Mouse (Mus musculus) frontal cortex, postnatal 25 days (tissue): ENCODE measurements at regions not wholly inside any gene's neighbourhood (a gene's known extent, or its start where the extent isn't known, plus 50 kb on each side); places are given as distances from the start of the nearest gene placed in this dataset.
"Not testable (repeated sequence)": the region's sequence is repeated elsewhere in the genome, so short reads cannot be mapped to it uniquely, and the experiment has no call there.

Experiments used
- DNase-seq, 2 experiments: peaks; one replicate each; pipeline ENCODE4 v3.0.0; 2022; ENCODE audit warnings: low spot score in 2 of 2

GRCm38 (mm10) chr15:14253602-14254301 is 1080.3 kb upstream of the Cdh6 start:
- DNase-seq, result no peak

GRCm38 (mm10) chr15:14251773-14252172 is 1078.3 kb upstream of the Cdh6 start:
- DNase-seq, result no peak

DNA sequence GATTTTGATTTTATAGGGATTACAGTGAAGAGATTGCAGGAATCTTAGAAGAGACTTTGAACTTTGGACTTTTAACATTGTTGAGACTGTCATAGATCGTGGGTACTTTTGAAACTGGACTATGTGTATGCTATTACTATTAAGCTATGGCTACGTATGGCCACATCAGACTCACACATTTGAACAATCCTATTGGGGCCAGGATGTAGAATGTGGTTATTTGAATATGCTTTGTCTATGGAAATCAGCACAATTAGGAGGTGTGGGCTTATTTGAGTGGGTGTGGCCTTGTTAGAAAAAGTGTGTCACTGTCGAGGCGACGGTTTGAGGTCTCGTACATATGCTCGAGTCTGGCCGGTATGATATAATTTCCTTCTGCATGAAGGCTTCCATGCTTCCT is 1041.8 kb upstream of the Cdh6 start:
- DNase-seq, result no peak

DNA sequence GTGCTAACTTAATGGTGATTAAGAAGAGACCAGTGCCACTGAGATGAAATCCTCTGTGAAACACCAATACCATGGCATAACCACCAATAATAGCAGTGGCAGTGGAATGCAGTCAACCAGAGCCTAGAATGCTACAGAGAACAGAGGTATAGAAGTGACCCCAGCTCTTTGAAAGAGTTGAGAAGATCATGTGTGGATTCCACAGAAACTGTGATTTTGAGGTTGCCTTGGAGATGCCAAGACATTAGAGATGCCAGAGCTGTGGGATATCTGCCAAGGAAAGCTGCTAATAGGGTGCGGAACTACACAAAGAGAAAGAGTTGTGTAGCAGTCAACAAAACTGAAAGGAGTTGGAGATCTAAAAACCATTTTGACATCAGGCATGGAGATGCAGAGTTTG is 1041.3 kb upstream of the Cdh6 start:
- no peak for DNase-seq

DNA sequence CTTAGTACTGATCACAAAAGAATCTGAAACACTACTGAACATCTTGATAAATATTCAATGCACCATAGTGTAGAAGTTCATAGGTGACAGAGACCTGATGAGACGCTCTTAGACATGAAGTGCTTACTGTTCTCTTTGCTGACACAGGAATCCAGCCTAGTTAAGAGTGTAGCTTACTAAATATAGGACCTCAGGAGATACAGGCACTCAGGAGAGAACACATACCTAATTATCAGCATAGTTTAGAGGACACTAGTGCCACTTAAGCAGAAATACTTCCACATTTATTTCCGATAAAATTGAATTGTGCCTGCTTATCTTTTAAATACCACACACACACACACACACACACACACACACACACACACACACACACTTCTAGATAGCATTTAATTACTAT is 1004.0 kb upstream of the Cdh6 start:
- no peak for DNase-seq

GRCm38 (mm10) chr15:14137402-14137801 is 963.9 kb upstream of the Cdh6 start:
- DNase-seq, result no peak

DNA sequence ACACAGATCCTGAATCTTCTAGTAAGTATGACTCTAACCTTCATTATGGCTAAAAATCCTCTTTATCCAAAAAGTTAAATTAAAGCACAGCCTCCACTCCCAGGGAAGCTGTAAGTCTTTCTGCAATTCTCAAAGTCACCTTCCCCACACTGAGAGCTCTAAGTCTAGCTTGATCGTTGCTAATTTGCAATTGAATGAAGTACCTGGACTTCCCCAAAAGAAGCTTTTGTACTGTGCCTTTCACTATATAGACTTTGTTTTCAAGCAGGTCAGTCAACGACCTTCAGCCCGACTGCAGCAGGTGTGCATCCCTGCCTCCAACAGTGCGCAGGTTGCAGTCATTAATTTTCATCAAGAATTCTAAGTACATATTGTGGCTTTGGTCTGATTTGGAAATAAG is 950.4 kb upstream of the Cdh6 start:
- no peak for DNase-seq

DNA sequence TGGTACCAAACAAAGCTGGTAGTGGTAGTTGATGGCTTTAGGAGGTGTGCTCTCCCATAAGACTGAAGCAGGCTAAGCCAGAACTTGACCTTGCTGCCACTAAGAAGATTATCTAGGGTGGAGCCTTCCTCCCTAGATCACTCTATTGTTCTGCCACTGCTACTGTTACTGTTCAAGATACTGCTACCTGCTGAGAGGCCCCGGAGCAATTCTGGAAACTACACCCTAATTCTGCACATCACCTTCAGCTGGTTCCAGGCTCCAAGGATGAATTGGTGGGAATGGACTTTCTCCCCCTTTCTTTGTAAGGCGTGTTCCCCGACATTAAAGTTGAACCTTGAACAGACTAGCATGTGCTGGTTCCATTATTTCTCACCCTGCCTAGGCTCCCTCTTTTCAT is 944.8 kb upstream of the Cdh6 start:
- not testable (repeated sequence) for DNase-seq

DNA sequence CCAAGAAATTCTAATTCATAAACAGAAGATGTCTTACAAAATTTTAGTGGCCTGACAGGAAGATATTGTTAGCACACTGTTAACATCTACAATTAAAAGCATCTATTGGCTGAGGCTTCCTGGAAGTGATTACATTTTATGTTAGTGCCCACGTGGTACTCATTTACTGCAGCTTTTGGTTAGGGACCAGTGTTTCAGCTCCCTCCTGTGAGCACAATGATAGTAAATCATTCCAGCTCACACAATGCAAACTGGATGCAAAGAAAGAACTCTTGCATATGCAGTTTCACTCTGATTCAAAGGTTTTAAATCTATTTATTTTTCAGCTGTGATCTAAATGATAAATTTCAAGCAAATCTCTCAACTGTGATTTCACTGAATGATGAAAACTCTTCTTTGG is 928.3 kb upstream of the Cdh6 start:
- DNase-seq, result no peak

DNA sequence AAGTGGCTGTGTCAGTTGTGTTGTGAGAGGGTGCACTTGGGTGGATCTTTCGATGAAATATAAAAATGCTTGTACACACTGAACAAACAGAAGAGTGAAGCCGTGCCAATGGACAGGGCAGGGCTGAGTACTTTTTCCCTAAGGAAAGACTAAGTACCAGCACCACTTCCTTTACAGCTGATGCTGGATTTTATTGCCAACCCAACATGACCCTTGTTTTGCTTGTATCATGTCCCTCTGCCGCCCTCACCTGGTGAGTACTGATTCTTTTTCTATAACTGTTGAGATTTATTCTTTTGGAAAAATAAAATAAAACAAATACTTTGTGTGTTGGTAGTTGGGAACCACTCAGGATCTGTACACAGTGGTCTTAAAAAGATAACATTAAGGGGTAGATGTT is 878.4 kb upstream of the Cdh6 start:
- DNase-seq, result peak in 1 of 2 experiments; percentile 2
